Mouse (Mus musculus): ENCODE data around the gene F2rl2.
A peak's percentile ranks its signal among the peaks of the same experiment; 100 is the strongest.

F2rl2 gene

GRCm38 (mm10) chr13:95679491-95679941, 17.1 kb upstream of the F2rl2 start:
- Histone ChIP-seq H3K36me3 (ENCODE audit: control insufficient read depth, insufficient read depth, low read length, poor library complexity, severe bottlenecking) (no peaks in the 10 kb centered on the region), H3K27me3 (ENCODE audit: control insufficient read depth, insufficient read depth, low read length, poor library complexity, severe bottlenecking) (no peaks in the 10 kb centered on the region)
- DNase-seq (ENCODE audit: low read depth, low spot score) = no peak

DNA sequence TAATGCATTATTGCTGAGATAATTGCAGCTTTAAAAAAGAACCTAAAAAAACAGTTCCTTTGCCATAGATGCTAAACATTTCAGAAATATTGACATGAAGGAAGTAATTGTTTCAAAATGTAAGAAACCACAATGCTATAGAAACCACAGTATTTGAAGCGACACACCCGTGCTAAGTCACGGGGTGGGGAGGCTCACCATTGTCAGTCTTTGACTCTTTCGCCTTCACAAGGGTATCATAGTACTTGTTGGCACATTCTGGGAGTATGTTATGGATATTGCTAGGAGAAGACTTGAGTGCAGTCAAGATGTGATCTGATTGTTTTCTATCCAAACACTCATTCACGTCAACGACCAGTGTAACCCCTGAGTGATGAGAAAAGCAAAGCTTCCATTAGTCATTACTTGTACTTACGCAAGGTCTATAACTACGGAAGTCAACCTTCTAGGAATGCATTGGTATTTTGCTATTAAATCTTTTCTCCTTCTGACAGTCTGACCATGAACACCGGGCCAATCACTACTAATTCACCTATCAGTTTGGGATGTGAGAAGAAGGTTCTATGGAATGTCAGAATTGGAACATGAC, 11.9 kb upstream of the F2rl2 start:
- H3K27me3 ChIP-seq (ENCODE audit: control insufficient read depth, insufficient read depth, low read length, poor library complexity, severe bottlenecking) = no peaks in the 10 kb centered on the region
- DNase-seq (ENCODE audit: low read depth, low spot score) = peak; percentile 49
- H3K36me3 ChIP-seq (ENCODE audit: control insufficient read depth, insufficient read depth, low read length, poor library complexity, severe bottlenecking) = no peaks in the 10 kb centered on the region

DNA sequence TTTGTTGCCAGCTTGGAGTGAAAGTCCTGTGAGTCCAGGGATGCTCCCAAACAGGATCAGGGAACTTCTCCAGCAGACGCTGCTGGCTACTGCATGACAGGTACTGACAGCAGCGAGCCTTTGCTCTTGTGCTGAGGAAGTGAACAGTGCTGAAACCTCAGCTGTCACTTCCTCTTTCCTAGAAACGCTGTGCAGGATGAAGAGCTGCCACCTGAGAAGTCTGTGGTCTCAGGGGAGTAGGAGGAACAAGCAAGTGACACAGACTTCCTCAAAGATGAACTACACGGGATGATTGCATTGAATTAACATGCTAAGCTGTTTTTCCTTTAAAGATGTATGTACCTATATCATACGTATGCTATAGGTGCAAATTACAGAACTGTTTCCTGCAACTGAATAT, 10.9 kb upstream of the F2rl2 start:
- H3K36me3 ChIP-seq (ENCODE audit: control insufficient read depth, insufficient read depth, low read length, poor library complexity, severe bottlenecking) = no peaks in the 10 kb centered on the region
- no peaks in the 10 kb centered on the region for H3K27me3 ChIP-seq (ENCODE audit: control insufficient read depth, insufficient read depth, low read length, poor library complexity, severe bottlenecking)
- peak; percentile 92 for DNase-seq (ENCODE audit: low read depth, low spot score)

GRCm38 (mm10) chr13:95688576-95688975, 8.1 kb upstream of the F2rl2 start:
- Histone ChIP-seq H3K36me3 (ENCODE audit: control insufficient read depth, insufficient read depth, low read length, poor library complexity, severe bottlenecking) (no peaks in the 10 kb centered on the region), H3K27me3 (ENCODE audit: control insufficient read depth, insufficient read depth, low read length, poor library complexity, severe bottlenecking) (no peaks in the 10 kb centered on the region)
- DNase-seq (ENCODE audit: low read depth, low spot score) = no peak

- Histone ChIP-seq H3K36me3 (ENCODE audit: control insufficient read depth, insufficient read depth, low read length, poor library complexity, severe bottlenecking) (no peaks in the 10 kb centered on the region), H3K27me3 (ENCODE audit: control insufficient read depth, insufficient read depth, low read length, poor library complexity, severe bottlenecking) (no peaks in the 10 kb centered on the region)
- no peak for DNase-seq (ENCODE audit: low read depth, low spot score)
Measured at GRCm38 (mm10) chr13:95692201-95692600, 4.5 kb upstream of the F2rl2 start.

DNA sequence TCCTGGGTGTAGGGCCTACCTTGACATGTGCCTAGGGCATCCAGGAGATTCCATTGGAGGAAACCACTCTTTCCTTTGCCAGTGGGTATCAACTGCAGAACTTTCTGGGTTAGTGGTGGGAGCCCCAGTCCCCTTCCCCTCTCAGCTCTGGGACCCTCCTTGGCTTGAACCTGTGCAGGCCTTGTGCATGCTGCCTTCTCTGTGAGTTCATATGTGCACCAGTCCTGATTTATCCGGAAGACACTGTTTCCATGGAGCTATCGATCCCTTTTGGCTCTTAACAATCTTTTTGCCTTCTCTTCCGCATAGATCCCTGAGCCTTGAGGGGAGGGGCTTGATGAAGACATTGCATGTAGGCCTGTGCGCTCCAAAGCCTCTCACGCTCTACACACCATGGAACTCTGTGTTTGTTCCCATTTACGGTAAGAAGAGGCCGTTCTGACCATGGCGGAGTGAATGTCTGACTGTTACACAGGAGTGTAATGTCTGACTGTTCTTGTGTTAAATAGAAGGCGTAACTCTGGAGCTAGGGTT, 466 bp upstream of the F2rl2 start:
- H3K27me3 ChIP-seq (ENCODE audit: control insufficient read depth, insufficient read depth, low read length, poor library complexity, severe bottlenecking) = no peaks in the 10 kb centered on the region
- DNase-seq (ENCODE audit: low read depth, low spot score) = no peak
- H3K36me3 ChIP-seq (ENCODE audit: control insufficient read depth, insufficient read depth, low read length, poor library complexity, severe bottlenecking) = no peaks in the 10 kb centered on the region

GRCm38 (mm10) chr13:95697874-95698273, 1.2 kb downstream of the F2rl2 start:
- no peak for DNase-seq (ENCODE audit: low read depth, low spot score)

DNA sequence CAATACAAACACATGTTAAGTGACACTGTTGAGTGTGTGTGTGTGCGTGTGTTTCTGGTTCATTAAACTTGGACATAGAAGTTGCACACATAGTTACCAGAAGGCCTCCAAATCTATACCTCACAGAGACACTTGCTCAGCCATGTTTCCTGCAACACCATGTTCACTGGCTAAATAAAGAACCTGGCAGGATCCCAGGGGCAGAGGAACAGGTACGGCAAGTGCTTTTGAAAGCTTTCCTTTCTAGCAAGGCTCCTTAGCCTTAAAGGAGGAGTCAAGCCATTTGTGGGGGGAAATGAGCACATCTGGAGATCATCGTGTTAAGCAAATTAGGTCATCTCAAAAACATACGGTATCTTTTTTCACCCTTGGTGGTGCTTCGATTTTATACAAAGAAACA, 6.7 kb downstream of the F2rl2 start:
- DNase-seq (ENCODE audit: low read depth, low spot score) = no peak
- Histone ChIP-seq H3K36me3 (ENCODE audit: control insufficient read depth, insufficient read depth, low read length, poor library complexity, severe bottlenecking) (no peaks in the 10 kb centered on the region), H3K27me3 (ENCODE audit: control insufficient read depth, insufficient read depth, low read length, poor library complexity, severe bottlenecking) (no peaks in the 10 kb centered on the region)

More at GRCm38 (mm10) chr13:95697874-95698273, 1.2 kb downstream of the F2rl2 start:
- Histone ChIP-seq H3K27me3 (ENCODE audit: control insufficient read depth, insufficient read depth, low read length, poor library complexity, severe bottlenecking) (no peaks in the 10 kb centered on the region), H3K36me3 (ENCODE audit: control insufficient read depth, insufficient read depth, low read length, poor library complexity, severe bottlenecking) (no peaks in the 10 kb centered on the region)

GRCm38 (mm10) chr13:95705589-95705988, 8.9 kb downstream of the F2rl2 start:
- no peaks in the 10 kb centered on the region for H3K27me3 ChIP-seq (ENCODE audit: control insufficient read depth, insufficient read depth, low read length, poor library complexity, severe bottlenecking)
- no peak for DNase-seq (ENCODE audit: low read depth, low spot score)
- no peaks in the 10 kb centered on the region for H3K36me3 ChIP-seq (ENCODE audit: control insufficient read depth, insufficient read depth, low read length, poor library complexity, severe bottlenecking)

GRCm38 (mm10) chr13:95712054-95712453, 15.4 kb downstream of the F2rl2 start:
- no peak for DNase-seq (ENCODE audit: low read depth, low spot score)
- Histone ChIP-seq H3K27me3 (ENCODE audit: control insufficient read depth, insufficient read depth, low read length, poor library complexity, severe bottlenecking) (no peaks in the 10 kb centered on the region), H3K36me3 (ENCODE audit: control insufficient read depth, insufficient read depth, low read length, poor library complexity, severe bottlenecking) (no peaks in the 10 kb centered on the region)

GRCm38 (mm10) chr13:95712570-95713268, 16.1 kb downstream of the F2rl2 start:
- Histone ChIP-seq H3K27me3 (ENCODE audit: control insufficient read depth, insufficient read depth, low read length, poor library complexity, severe bottlenecking) (no peaks in the 10 kb centered on the region), H3K36me3 (ENCODE audit: control insufficient read depth, insufficient read depth, low read length, poor library complexity, severe bottlenecking) (no peaks in the 10 kb centered on the region)
- DNase-seq (ENCODE audit: low read depth, low spot score) = no peak

DNA sequence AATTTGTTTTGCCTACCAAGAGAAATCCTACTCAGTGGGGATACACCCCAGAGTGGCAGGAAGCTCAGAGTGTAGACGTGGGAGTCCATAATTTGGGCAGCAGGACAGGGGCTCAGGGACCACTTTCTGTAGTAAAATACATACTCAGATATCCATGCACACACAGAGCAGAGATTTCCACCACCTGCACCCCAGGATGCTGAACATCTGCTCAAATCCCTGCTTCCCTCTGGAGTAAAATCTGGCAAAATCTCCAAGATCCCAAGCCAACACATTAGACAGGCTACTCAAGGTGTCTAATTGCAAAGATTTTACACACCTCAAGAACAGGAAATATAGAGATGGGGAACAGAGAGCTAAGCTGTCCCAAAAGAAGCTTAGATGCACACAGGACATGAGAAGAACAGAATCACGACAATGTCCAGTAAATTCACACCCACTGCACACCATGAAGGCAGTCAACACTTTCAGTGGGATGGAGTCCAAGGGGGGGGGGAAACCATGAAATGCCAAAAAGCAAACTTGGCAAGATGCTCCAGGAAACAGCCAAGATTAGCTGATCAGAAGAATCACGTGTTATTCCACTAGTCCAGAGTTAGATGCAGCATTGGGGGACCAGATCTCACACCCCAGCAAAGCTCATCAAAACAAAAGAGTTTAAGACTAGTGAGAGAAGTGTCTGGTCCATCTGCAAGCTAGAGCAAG, 17.8 kb downstream of the F2rl2 start:
- DNase-seq (ENCODE audit: low read depth, low spot score) = no peak
- H3K27me3 ChIP-seq (ENCODE audit: control insufficient read depth, insufficient read depth, low read length, poor library complexity, severe bottlenecking) = no peaks in the 10 kb centered on the region
- no peaks in the 10 kb centered on the region for H3K36me3 ChIP-seq (ENCODE audit: control insufficient read depth, insufficient read depth, low read length, poor library complexity, severe bottlenecking)

DNA sequence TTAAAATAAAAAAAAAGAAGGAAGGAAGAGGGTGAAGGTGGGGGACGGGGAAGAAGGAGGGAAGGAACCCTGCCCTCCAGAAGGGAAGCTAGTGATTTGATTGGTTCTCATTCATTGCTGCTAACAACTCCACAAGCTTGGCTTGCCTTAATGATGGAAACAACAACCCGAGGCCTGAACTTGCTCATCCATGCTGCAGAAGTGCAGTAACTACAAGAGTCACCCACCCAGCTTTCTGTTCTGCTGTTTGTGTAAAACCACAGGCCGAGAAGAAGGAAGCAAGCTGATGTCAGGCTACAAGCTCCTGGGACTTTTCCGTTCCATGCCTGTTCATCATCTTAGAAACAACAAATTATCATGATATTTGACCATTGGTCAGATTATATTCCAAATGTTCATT, 18.7 kb downstream of the F2rl2 start:
- DNase-seq (ENCODE audit: low read depth, low spot score) = no peak
- Histone ChIP-seq H3K36me3 (ENCODE audit: control insufficient read depth, insufficient read depth, low read length, poor library complexity, severe bottlenecking) (no peaks in the 10 kb centered on the region), H3K27me3 (ENCODE audit: control insufficient read depth, insufficient read depth, low read length, poor library complexity, severe bottlenecking) (no peaks in the 10 kb centered on the region)

GRCm38 (mm10) chr13:95719320-95720232, 22.9 kb downstream of the F2rl2 start:
- H3K27me3 ChIP-seq (ENCODE audit: control insufficient read depth, insufficient read depth, low read length, poor library complexity, severe bottlenecking) = no peaks in the 10 kb centered on the region
- no peaks in the 10 kb centered on the region for H3K36me3 ChIP-seq (ENCODE audit: control insufficient read depth, insufficient read depth, low read length, poor library complexity, severe bottlenecking)
- DNase-seq (ENCODE audit: low read depth, low spot score) = peak; percentile 72
